Comparison of ENCODE assay signal across 9 mouse cellular contexts in the genomic region with DNA sequence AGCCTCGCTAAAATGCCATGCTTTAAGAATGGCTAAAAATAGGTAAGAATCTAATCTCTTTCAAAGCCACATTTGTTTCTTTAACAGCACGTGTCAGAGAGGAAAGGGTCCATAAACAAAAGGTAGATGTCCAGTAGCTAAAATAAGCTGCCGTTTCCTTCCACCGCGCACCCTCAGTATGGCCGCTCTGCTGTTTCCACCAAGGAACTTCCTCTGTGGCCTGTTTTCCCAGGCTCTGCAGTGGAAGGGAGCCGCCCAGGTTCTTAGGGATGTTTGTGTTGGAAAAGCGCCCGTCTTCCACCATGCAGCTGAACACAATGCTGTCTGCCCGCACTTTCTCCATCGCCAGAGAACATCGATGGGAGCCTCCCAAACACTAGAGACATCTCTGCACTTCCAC.
DNase-seq lines count a peak whose midpoint lies in the region; ATAC-seq and TF ChIP-seq lines count a peak whose summit lies in the region.
"Had no signal": no experiment of that assay in that cellular context is flagged by ENCODE, and none has a peak within 500 bp of the region (broad histone marks: within the 10 kb centered on the region; RNA-seq: fewer than 3 reads in every experiment).

No protein-coding gene starts in this region.

- H3K4me3 ChIP-seq in intestine, embryonic 15.5 days (replicated peaks): no peak overlapping the region
- H3K4me3 ChIP-seq in intestine, postnatal 0 days (ENCODE audit: low read depth, low read length): no peak overlapping the region
- no peak overlapping the region for H3K4me3 ChIP-seq in kidney, embryonic 14.5 days (ENCODE audit: low read length)
- no peak overlapping the region for H3K4me3 ChIP-seq in cerebellum, adult 2 months (replicated peaks; ENCODE audit: insufficient read depth, low read depth, low read length)
- no peak overlapping the region for H3K4me3 ChIP-seq in midbrain, embryonic 16.5 days (ENCODE audit: low read depth, low read length)
- H3K4me3 ChIP-seq: liver, embryonic 13.5 days had no signal

- DNase-seq in heart, adult 8-10 months (ENCODE audit: low spot score): peak; percentile 85
- DNase-seq in lung, postnatal 36 days: peak; percentile 90
- DNase-seq in cerebellum, adult 2 months: no peak
- DNase-seq in right cerebral cortex, postnatal 10 days (ENCODE audit: low spot score in 2 of 2): no peak
- DNase-seq: liver, embryonic 13.5 days had no signal

- H3K4me2 ChIP-seq in intestine, embryonic 15.5 days (replicated peaks): no peak overlapping the region
- no peak overlapping the region for H3K4me2 ChIP-seq in intestine, postnatal 0 days (replicated peaks; ENCODE audit: low read depth)
- no peak overlapping the region for H3K4me2 ChIP-seq in kidney, embryonic 14.5 days (replicated peaks; ENCODE audit: low read depth, low read length)
- H3K4me2 ChIP-seq in midbrain, embryonic 16.5 days (ENCODE audit: low read length): no peak overlapping the region
- H3K4me2 ChIP-seq: liver, embryonic 13.5 days had no signal

- 58% methylated on average over 12 of the region's 12 CpGs for WGBS in intestine, embryonic 15.5 days
- WGBS in intestine, postnatal 0 days: 56% methylated on average over 12 of the region's 12 CpGs
- 56% methylated on average over 12 of the region's 12 CpGs for WGBS in kidney, embryonic 14.5 days
- 73% methylated on average over 12 of the region's 12 CpGs for WGBS in cerebellum, adult 2 months
- WGBS in midbrain, embryonic 16.5 days: 77% methylated on average over 12 of the region's 12 CpGs

- no peak for TF ChIP-seq POLR2A in cerebellum, adult 2 months (IDR thresholded peaks at IDR 0.05; ENCODE audit: borderline replicate concordance, insufficient read depth, low read length)

- H3K36me3 ChIP-seq in intestine, embryonic 15.5 days: no peaks in the 10 kb centered on the region
- no peaks in the 10 kb centered on the region for H3K36me3 ChIP-seq in intestine, postnatal 0 days (ENCODE audit: control insufficient read depth, insufficient read depth)
- H3K36me3 ChIP-seq in kidney, embryonic 14.5 days (ENCODE audit: control insufficient read depth, insufficient read depth, low read length): no peaks in the 10 kb centered on the region
- H3K36me3 ChIP-seq in midbrain, embryonic 16.5 days (ENCODE audit: control insufficient read depth, insufficient read depth, low read length): no peaks in the 10 kb centered on the region
- H3K36me3 ChIP-seq: liver, embryonic 13.5 days had no signal

- peak; percentile 16; the same call in 1 of the 2 replicates for ATAC-seq in intestine, embryonic 15.5 days
- ATAC-seq in intestine, postnatal 0 days: no peak
- ATAC-seq in kidney, embryonic 14.5 days (ENCODE audit: low FRiP score, low TSS enrichment): peak; percentile 79; the same call in 1 of the 2 replicates
- ATAC-seq in midbrain, embryonic 16.5 days: no peak

- no peak overlapping the region for H3K9ac ChIP-seq in intestine, embryonic 15.5 days
- no peak overlapping the region for H3K9ac ChIP-seq in intestine, postnatal 0 days (ENCODE audit: low read depth, low read length)
- H3K9ac ChIP-seq in kidney, embryonic 14.5 days (ENCODE audit: low read depth, low read length): no peak overlapping the region
- no peak overlapping the region for H3K9ac ChIP-seq in midbrain, embryonic 16.5 days (ENCODE audit: low read depth, low read length)
- H3K9ac ChIP-seq: liver, embryonic 13.5 days had no signal

- no peak for TF ChIP-seq CTCF in intestine, postnatal 0 days (IDR thresholded peaks at IDR 0.05; ENCODE audit: low read depth)
- TF ChIP-seq CTCF in cerebellum, adult 2 months (IDR thresholded peaks at IDR 0.05; ENCODE audit: borderline replicate concordance, insufficient read depth, low read depth, low read length): no peak

- H3K9me3 ChIP-seq in intestine, embryonic 15.5 days: no peaks in the 10 kb centered on the region
- H3K9me3 ChIP-seq in intestine, postnatal 0 days (ENCODE audit: control insufficient read depth): no peaks in the 10 kb centered on the region
- no peaks in the 10 kb centered on the region for H3K9me3 ChIP-seq in kidney, embryonic 14.5 days (ENCODE audit: control insufficient read depth, low read length)
- no peaks in the 10 kb centered on the region for H3K9me3 ChIP-seq in midbrain, embryonic 16.5 days (replicated peaks; ENCODE audit: control insufficient read depth, low read length, poor library complexity, severe bottlenecking)
- H3K9me3 ChIP-seq: liver, embryonic 13.5 days had no signal

- no peak overlapping the region for H3K27ac ChIP-seq in intestine, embryonic 15.5 days
- H3K27ac ChIP-seq in intestine, postnatal 0 days (ENCODE audit: low read depth, low read length): no peak overlapping the region
- H3K27ac ChIP-seq in kidney, embryonic 14.5 days (ENCODE audit: low read depth, low read length): peak overlapping the region; percentile 24; the same call in 1 of the 2 replicates
- no peak overlapping the region for H3K27ac ChIP-seq in cerebellum, adult 2 months (ENCODE audit: insufficient read depth, low read length)
- H3K27ac ChIP-seq in midbrain, embryonic 16.5 days (ENCODE audit: low read length): no peak overlapping the region
- H3K27ac ChIP-seq: liver, embryonic 13.5 days had no signal

- H3K27me3 ChIP-seq in intestine, embryonic 15.5 days (replicated peaks): no peaks in the 10 kb centered on the region
- no peaks in the 10 kb centered on the region for H3K27me3 ChIP-seq in intestine, postnatal 0 days (replicated peaks; ENCODE audit: control insufficient read depth, insufficient read depth, low read length)
- no peaks in the 10 kb centered on the region for H3K27me3 ChIP-seq in kidney, embryonic 14.5 days (ENCODE audit: control insufficient read depth, insufficient read depth, low read length)
- H3K27me3 ChIP-seq in cerebellum, adult 2 months (ENCODE audit: control insufficient read depth, insufficient read depth, low read length): no peaks in the 10 kb centered on the region
- no peaks in the 10 kb centered on the region for H3K27me3 ChIP-seq in midbrain, embryonic 16.5 days (ENCODE audit: control insufficient read depth, insufficient read depth, low read depth, low read length)
- H3K27me3 ChIP-seq: liver, embryonic 13.5 days had no signal

- no peaks in the 10 kb centered on the region for H3K4me1 ChIP-seq in intestine, embryonic 15.5 days (replicated peaks)
- H3K4me1 ChIP-seq in intestine, postnatal 0 days (replicated peaks; ENCODE audit: control insufficient read depth, insufficient read depth, low read length): 0 out of 2 replicates have a peak, but pooled peaks cover 7% of the 10 kb centered on the region
- peaks cover 9% of the 10 kb centered on the region; the same call in 1 of the 2 replicates for H3K4me1 ChIP-seq in kidney, embryonic 14.5 days (ENCODE audit: control insufficient read depth, insufficient read depth, low read length)
- H3K4me1 ChIP-seq in cerebellum, adult 2 months (ENCODE audit: control insufficient read depth, insufficient read depth, low read length): no peaks in the 10 kb centered on the region
- no peaks in the 10 kb centered on the region for H3K4me1 ChIP-seq in midbrain, embryonic 16.5 days (ENCODE audit: control insufficient read depth, insufficient read depth, low read length)
- H3K4me1 ChIP-seq: liver, embryonic 13.5 days had no signal

Comparison
In these comparisons a context has a peak if more than half of its experiments do, and no peak if none do; other contexts are left out.
1. ATAC-seq: peak in intestine, embryonic 15.5 days (single experiment) and kidney, embryonic 14.5 days (single experiment); none in intestine, postnatal 0 days (single experiment) and midbrain, embryonic 16.5 days (single experiment).
2. DNase-seq: peak in heart, adult 8-10 months (single experiment) and lung, postnatal 36 days (single experiment); none in cerebellum, adult 2 months (0 of 2) and right cerebral cortex, postnatal 10 days (0 of 2).